In genomic region chr2:14502482-14502881, GRCm38 (mm10) we compare ENCODE assay signal across 24 mouse cellular contexts.
"Had no signal": no experiment of that assay in that cellular context is flagged by ENCODE, and none has a peak within 500 bp of the region (broad histone marks: within the 10 kb centered on the region; RNA-seq: fewer than 3 reads in every experiment).

No protein-coding gene starts in this region.

- ATAC-seq: liver, embryonic 12.5 days; midbrain, embryonic 13.5 days; midbrain, embryonic 16.5 days had no signal

- H3K27ac ChIP-seq: kidney, postnatal 0 days; layer of hippocampus, adult 2 months; limb, embryonic 10.5 days; limb, embryonic 13.5 days; liver, embryonic 12.5 days; liver, embryonic 15.5 days; lung, embryonic 15.5 days; midbrain, embryonic 10.5 days; midbrain, embryonic 13.5 days; neural tube, embryonic 13.5 days had no signal

- H3K4me3 ChIP-seq: layer of hippocampus, adult 2 months; limb, embryonic 10.5 days; limb, embryonic 13.5 days; liver, embryonic 12.5 days; liver, embryonic 15.5 days; lung, embryonic 15.5 days; megakaryocyte, embryonic 14.5 days; midbrain, embryonic 10.5 days; midbrain, embryonic 13.5 days; myocyte; neural tube, embryonic 13.5 days had no signal

- H3K27me3 ChIP-seq: limb, embryonic 13.5 days; liver, embryonic 12.5 days; liver, embryonic 15.5 days; lung, embryonic 15.5 days; midbrain, embryonic 13.5 days; neural tube, embryonic 13.5 days had no signal

- H3K4me2 ChIP-seq: limb, embryonic 13.5 days; liver, embryonic 12.5 days; liver, embryonic 15.5 days; lung, embryonic 15.5 days; midbrain, embryonic 13.5 days; neural tube, embryonic 13.5 days had no signal

- DNase-seq: kidney, postnatal 25 days; layer of hippocampus, adult 9-11 months; liver; lung, adult 18-20 months; lung, postnatal 10 days; lung, postnatal 36 days; retina, postnatal 1 day; right cerebral cortex, postnatal 25 days; spleen, adult 18-20 months; thymus, adult 18-20 months; thymus, postnatal 36 days had no signal

- H3K9me3 ChIP-seq: limb, embryonic 10.5 days; limb, embryonic 13.5 days; liver, embryonic 12.5 days; liver, embryonic 15.5 days; lung, embryonic 15.5 days; megakaryocyte, embryonic 14.5 days; midbrain, embryonic 10.5 days; midbrain, embryonic 13.5 days; neural tube, embryonic 13.5 days had no signal

- H3K9ac ChIP-seq: limb, embryonic 13.5 days; liver, embryonic 12.5 days; liver, embryonic 15.5 days; lung, embryonic 15.5 days; midbrain, embryonic 13.5 days; neural tube, embryonic 13.5 days had no signal

- H3K4me1 ChIP-seq: limb, embryonic 10.5 days; limb, embryonic 13.5 days; liver, embryonic 12.5 days; liver, embryonic 15.5 days; lung, embryonic 15.5 days; midbrain, embryonic 10.5 days; midbrain, embryonic 13.5 days; neural tube, embryonic 13.5 days had no signal

- H3K36me3 ChIP-seq: limb, embryonic 10.5 days; limb, embryonic 13.5 days; liver, embryonic 12.5 days; liver, embryonic 15.5 days; lung, embryonic 15.5 days; midbrain, embryonic 10.5 days; midbrain, embryonic 13.5 days; neural tube, embryonic 13.5 days had no signal
